Mouse (Mus musculus) cerebellum, postnatal 4 days (tissue): ENCODE measurements around the gene Kif17.
"Not testable (repeated sequence)": the region's sequence is repeated elsewhere in the genome, so short reads cannot be mapped to it uniquely, and the experiment has no call there.

Source experiments
- DNase-seq, 2 experiments: peaks; one replicate each; pipeline ENCODE4 v3.0.0; 2022; ENCODE audit warnings: low spot score in 2 of 2, mixed read lengths in 1 of 2

The Kif17 gene

GRCm38 (mm10) chr4:138313021-138313420, 62.8 kb downstream of the Kif17 start:
- no peak for DNase-seq

DNA sequence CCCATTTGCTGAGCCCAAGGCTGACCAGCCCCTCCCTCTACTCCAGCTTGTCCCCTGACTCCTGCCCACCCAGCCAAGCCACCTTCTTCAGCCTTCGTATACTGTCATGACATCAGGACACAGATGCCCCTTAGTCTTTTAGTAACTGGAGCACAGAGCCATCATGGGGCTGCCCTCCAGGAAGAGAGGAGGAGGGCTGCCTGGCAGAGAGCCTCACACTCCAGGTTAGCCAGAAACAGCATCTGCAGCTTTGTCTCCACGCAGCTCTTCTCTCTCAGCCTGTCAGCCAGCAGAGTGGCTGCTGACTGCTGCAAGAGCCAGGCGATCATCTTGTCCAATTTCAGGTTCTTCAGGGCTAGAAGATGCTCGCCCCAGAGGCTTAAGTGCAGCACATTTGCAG, 63.6 kb downstream of the Kif17 start:
- no peak for DNase-seq

DNA sequence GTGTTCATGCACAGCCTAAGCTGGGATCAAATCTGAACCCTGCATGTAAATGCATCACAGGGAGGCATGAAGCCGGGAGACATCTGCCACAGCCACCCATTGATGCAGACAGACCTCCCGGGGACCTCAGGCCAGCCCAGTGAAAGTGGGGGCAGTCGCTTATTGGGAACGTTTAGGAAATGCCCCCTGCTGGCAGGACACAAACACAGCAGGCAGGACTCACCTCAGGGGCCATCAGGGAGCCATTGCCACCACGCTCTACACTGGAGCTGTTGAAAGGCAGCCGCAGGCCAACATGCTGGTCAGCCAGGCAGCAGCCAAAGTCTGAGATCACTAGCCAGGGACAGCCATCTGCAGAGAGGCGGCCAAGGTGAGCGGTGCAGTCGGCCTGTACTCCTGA, 65.5 kb downstream of the Kif17 start:
- DNase-seq, result no peak

- no peak for DNase-seq
These were observed 66.1 kb downstream of the Kif17 start for GRCm38 (mm10) chr4:138316369-138316768.

GRCm38 (mm10) chr4:138318509-138319266, 68.5 kb downstream of the Kif17 start:
- DNase-seq, result peak in 1 of 2 experiments; percentile 69

GRCm38 (mm10) chr4:138319508-138319907, 69.3 kb downstream of the Kif17 start:
- DNase-seq, result peak; percentile 71 to 89

- no peak for DNase-seq
These were observed 70.5 kb downstream of the Kif17 start for GRCm38 (mm10) chr4:138320711-138321110.

GRCm38 (mm10) chr4:138321488-138321887, 71.3 kb downstream of the Kif17 start:
- DNase-seq, result no peak

DNA sequence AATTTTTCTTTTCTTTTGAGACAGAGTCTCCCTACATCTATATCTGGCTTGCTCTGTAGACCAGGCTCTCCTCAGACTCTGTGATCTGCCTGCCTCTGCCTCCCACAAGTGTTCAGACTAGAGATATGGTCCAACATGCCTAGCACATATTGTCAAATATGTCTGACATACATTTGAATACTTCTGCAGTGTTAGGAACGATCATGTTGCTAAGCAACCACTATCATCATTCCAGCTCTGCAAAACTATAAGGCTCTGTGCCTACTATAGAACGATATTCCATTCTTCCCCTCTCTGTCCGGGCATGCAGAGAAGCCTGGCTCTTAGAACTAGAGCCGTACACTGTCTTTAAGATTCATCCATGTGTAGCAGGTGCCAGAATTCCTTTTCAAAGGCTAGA, 72.5 kb downstream of the Kif17 start:
- no peak for DNase-seq

- DNase-seq, result no peak
These were observed 73.5 kb downstream of the Kif17 start for GRCm38 (mm10) chr4:138323753-138324152.

DNA sequence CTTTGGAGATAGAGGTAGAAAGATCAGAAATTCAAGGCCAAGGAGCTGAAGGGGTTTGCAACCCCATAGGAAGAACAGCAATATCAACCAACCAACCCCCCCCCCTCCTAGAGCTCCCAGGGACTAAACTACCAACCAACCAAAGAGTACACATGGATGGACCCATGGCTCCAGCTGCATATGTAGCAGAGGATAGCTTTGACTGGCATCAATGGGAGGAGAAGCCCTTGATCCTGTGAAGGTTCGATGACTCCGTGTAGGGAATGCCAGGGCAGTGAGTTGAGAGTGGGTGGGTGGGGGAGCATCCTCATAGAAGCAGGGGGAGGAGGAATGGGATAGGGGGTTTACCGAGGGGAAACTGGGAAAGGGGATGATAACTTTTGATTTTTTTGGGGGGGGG, 74.2 kb downstream of the Kif17 start:
- no peak for DNase-seq

- peak; percentile 69 to 87 for DNase-seq
These were observed 75.3 kb downstream of the Kif17 start for GRCm38 (mm10) chr4:138325466-138326076.

- DNase-seq, result peak; percentile 91 to 94
These were observed 76.0 kb downstream of the Kif17 start, which contains the start of gene Pink1 for GRCm38 (mm10) chr4:138326077-138326695. Gene Pink1 (minus strand): TSS chr4:138326307.

GRCm38 (mm10) chr4:138327155-138327554, 76.9 kb downstream of the Kif17 start:
- DNase-seq, result not testable (repeated sequence)

- no peak for DNase-seq
These were observed 77.7 kb downstream of the Kif17 start for GRCm38 (mm10) chr4:138327891-138328470.

DNA sequence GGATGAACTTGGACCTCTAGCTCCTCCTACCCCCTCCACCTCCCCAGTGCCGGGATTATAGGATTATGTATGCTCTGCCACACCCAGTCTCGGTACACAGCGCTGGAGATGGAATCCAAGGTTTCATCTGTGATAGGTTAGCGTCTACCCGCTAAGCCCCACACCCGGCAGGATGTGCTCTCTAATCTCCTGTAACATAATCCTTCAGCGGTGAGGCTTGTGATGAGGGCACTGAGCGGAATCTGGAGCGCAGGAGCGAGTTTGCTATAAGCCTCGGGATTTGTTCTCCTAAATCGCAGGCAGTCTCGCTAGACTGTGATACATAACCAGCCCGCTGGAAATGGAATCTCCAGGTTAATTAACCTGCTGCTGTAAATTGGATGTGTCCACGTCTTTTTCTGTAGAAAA, 80.0 kb downstream of the Kif17 start:
- DNase-seq, result no peak

GRCm38 (mm10) chr4:138331647-138332046, 81.4 kb downstream of the Kif17 start:
- DNase-seq, result no peak

GRCm38 (mm10) chr4:138333135-138333534, 82.9 kb downstream of the Kif17 start:
- DNase-seq, result no peak

- DNase-seq, result no peak
These were observed 84.8 kb downstream of the Kif17 start for GRCm38 (mm10) chr4:138335036-138335435.

GRCm38 (mm10) chr4:138335648-138336047, 85.4 kb downstream of the Kif17 start:
- no peak for DNase-seq

DNA sequence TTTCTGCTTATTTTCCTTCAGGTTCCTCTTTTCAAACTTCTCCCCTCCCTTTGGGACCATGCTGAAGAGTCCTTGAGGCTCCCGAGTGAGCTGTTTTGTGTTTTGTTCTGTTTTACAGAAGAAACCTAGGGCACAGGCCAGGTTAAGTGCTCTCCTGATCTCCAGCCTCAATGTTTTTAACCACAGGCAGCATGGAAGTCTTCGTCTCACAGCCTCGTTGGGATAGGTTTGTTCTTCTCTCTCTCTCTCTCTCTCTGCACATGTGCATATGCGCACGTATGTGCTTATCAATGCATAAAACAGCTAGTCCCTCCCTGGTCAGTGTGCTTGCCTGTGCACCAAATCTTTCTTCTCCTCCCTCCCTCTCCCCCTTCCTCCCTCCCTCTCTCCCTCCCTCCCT, 86.6 kb downstream of the Kif17 start:
- no peak for DNase-seq

DNA sequence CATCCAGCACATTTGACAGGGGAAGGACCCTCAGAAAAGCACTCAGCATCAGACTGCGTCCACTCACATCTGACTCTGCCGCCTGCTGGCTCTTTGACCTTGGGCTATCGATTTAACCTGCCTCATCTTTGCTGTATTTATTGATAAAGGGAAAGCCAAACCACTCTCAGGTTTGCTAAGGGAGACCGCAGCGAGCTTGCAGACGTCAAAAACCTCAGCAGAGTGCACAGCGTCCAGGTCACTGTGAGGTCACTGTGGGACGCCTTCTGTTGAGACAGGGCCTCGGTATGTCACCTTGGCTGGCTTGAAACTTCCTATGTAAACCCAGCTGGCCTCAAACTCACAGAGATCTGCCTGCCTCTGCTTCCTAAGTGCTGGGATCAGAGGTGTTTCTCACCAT, 87.1 kb downstream of the Kif17 start:
- no peak for DNase-seq
